Mouse (Mus musculus) c-Kit-positive CD71-positive TER-119-positive erythroid progenitor cells, embryonic 14.5 days (primary cell): ENCODE data around the gene Cd2ap.
"Not testable (repeated sequence)": the region's sequence is repeated elsewhere in the genome, so short reads cannot be mapped to it uniquely, and the experiment has no call there.

Experiments used
- DNase-seq: peaks from one replicate; pipeline ENCODE4 v3.0.0-alpha.2; 2013; ENCODE audit warnings: low spot score

Gene Cd2ap

DNA sequence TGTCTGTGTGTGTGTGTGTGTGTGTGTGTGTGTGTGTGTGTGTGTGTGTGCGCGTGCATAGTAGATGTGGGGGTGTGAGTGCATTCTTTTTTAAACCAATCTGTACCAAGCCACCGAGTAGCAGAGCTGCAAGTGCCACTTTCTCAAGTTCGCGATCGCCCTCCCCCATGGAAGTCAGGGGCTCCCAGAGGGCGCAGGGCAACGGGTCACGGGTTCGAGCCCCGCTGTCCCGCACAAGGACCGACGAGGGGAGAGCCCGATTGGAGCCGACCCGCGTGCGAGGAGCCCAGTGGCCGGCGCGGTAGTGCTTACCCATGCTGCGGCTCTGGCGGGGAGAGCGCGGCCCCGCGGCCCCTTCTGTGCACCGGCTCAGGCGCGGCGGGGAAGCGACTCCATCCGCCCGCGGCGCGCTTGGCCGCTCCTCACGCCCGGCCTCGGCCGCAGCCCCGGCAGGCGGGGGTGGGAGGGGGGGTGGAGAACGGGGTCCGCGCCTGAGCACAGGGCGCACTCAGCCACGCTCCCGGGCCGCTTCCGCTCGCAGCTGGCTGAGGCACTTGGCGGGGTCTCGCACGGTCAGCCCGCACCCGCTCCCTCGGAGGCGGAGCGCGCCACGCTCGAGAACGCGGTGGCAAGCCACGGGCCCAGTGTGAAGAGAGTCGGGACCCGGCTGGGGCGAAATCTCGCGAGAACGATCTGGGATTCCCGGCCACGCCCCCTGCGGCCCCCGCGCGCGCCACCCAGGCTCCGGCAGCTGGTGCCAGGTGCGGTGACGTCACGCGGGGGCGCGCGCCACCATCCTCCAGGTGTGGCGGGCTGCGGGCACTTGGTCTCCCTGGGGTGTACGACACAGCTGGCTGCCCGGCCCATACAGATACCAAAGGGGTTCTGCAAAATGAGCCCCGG is at the start of gene Cd2ap:
Gene Cd2ap, minus strand, starts transcription at position 665 of the 903 bp plus-strand sequence.
- DNase-seq: peak; percentile 91

- DNase-seq: no peak
These were observed 48.3 kb upstream of the Cd2ap start for GRCm38 (mm10) chr17:42924731-42925130.

DNA sequence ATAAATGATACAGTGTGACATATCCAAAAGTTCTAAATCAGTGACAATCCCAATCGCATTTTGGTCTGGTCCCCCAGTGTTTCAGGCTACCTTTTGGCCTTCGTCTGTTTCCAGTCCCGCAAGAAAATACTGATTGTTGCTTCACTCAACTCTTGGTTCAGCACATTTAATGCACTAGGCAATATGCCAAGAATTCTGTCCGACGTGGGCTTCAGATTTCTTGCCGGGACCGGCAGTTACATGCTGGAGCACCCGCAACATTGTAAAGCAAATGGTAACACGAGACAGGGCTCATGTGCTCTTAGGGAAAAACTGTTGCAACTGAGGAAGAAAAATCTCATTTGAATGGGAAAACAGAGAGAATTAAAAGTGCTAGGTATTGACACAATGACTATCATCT is 42.3 kb upstream of the Cd2ap start:
- DNase-seq: no peak

DNA sequence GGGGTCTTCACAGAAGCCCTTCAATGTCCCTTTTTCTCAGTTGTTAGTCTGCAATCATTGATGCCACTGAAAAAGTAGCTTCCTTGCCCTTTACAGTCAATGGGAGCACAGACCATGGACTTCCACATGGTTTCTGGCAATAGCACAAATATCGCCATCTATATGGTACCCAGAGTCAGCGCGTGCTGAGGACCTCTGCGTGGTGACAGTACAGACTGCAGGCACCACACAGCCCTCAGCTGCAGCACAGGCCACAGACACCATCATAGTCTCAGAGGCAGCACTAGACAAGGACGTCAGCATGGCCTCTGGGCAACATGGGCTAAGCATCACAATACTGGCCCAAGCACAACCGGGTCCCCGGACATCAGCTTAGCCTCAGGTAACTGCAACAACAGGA is 38.3 kb upstream of the Cd2ap start:
- no peak for DNase-seq

- DNase-seq: no peak
These were observed 35.7 kb upstream of the Cd2ap start for GRCm38 (mm10) chr17:42912193-42912592.

- no peak for DNase-seq
These were observed 34.0 kb upstream of the Cd2ap start for GRCm38 (mm10) chr17:42910476-42910875.

GRCm38 (mm10) chr17:42909376-42909775 is 32.9 kb upstream of the Cd2ap start:
- DNase-seq: no peak

DNA sequence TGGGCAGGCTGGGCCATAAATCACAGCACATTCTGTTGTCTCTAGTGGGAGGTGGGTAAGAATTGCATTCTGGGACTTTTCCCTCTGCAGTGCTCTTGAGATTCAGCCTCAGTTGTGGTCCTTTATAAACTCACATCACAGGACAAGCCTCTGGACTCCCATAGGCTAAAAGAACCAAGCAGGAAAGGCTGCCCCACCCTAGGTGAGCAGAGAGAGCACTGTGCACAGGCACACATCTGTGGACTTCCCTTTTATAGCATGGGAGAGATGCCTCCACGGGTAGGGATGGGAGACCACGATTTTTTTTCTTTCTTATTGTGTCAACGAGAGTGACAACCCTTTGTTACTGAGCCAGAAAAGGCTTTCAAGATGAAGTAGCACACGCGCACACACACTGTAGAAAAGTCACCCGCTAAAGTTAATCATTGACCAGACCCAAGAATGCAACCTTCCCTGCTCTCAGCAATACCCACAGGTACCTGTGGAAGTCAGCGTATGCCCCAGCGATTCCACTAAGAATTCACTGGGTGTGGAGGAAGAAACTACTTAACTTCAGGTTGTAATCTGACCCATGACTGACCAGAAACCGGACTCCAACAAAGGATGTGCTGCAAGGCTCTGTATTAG is 32.4 kb upstream of the Cd2ap start:
- no peak for DNase-seq

GRCm38 (mm10) chr17:42908136-42908535 is 31.7 kb upstream of the Cd2ap start:
- DNase-seq: no peak

DNA sequence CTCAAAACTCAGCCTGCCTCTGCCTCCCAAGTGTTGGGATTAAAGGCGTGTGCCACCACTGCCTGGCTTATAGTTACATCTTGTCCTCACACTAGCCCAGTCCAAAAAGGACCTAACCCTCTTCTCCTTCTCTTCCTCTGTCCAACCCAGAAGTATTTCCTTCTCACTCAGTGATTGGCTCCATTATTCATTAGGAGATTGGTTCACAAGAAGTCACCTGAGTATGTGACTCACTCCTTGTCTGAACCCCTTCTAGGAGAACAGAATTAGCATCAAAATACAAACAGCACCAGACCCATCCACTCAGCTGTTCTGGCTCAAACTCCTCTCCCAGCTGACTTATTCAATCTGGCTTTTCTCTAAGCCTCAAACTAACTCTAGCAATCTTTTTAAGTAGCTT is 30.0 kb upstream of the Cd2ap start:
- not testable (repeated sequence) for DNase-seq

DNA sequence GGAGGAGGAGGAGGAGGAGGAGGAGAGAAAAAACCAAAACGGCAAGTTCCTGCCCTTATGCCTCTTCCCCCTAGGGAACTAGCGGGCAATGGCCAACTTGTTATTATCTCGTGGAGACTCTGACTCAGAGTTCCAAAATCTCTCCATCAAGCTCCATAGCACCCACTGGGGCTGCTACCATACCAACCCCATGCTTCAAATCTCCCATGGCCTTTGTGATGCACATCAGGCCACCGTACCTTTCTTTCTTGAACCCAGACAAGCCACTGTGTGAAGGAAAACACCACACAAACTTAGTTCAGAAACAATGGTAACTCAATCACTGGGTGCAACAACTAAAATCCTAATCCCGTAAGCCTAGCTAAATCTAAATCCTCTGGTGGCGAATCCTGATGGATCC is 29.5 kb upstream of the Cd2ap start:
- DNase-seq: no peak

GRCm38 (mm10) chr17:42900795-42901194 is 24.3 kb upstream of the Cd2ap start:
- no peak for DNase-seq

DNA sequence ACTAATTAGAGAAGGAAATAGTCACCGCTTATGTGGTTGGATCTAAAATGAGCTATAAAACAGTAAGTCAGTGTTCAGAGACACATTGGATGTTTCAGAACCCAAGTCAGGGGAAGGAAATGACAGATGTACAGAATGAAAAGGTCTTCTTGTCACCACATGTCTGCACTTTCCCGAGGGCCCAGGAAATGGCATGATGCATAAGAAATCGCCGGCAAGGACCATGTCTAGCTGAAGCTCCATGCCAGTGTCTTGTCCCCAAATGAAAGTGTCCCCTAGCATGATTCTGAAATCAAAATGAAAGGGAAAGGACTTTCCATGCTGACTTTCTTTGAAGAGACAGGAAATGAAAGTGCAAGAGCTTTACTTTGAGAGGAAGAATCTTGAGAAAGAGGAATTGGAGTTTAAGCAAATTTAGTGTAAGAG is 10.8 kb upstream of the Cd2ap start:
- no peak for DNase-seq

DNA sequence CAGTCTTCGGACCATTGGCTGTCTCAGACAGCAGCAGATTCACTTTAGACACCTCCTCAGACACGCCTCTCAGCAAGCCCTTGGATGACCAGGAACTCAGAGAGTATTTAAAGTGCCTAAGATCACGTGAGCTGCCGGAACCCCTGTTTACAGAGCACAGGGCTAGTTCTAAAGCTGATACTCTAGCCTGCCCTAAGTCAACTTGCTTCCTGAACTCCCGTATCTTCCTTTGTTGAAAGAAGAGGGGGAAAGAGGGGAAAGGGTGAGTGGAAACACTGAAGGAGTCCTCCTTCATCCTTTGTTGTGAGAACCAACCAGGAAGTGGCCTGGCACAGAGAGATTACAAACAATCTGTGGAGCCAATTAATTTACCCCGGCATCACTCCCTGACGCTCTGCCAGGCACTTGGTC is 8.6 kb upstream of the Cd2ap start:
- no peak for DNase-seq

DNA sequence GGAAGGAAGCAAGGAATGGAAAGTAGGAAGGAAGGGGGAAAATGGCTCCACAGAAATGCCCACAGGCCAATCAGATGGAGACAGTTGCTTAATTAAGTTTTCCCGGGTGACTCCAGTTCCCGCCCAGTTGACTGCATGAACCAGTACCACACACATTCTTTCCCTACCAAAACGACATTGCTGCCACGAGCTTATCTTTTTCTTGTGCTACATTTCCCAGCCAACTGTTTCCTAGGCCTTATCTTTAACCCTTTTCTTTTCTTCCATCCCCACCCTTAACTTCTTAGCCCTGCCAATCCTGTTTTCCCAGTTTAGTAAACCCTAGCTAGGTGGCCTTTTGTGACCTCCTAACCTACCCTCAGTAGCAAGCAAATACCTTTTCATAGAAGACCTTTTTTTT is 7.9 kb upstream of the Cd2ap start:
- peak; percentile 44 for DNase-seq

DNA sequence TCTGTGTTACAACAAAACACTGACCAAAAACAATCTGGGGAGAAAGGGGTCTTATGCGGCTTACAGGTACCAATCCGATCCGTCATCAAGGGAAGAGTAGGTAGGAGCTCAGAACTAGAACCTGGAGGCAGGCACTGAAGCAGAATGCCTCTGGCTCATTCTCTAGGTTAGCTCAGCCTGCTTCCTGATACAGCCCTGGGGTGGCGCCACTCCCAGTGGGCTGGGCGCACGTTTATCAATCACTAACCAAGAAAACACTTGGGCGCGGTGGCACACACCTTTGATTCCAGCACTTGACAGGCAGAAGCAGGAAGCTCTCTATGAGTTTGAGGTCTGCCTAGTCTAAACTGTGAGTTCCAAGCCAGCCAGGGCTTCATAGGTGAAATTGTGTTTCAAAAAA is 7.3 kb upstream of the Cd2ap start:
- peak; percentile 77 for DNase-seq

DNA sequence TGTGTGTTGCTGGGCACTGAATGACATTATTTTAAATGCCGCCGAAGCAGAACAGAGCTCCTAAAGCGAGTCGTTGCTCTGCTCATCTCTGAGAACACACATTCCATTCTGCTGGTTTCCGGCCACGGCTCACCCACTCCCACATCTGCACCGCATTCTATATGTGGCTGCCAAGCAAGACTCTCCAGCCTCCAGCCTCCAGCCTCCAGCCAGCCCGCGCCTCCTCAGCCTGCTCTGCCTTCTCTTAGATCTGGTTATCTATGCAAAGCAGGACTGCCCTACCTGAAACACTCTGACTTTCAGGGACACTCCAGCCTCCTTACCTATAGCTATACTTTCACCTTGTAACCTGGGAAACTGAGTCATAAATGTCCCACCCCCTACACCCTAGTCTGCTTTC is 6.8 kb upstream of the Cd2ap start:
- peak; percentile 57 for DNase-seq

DNA sequence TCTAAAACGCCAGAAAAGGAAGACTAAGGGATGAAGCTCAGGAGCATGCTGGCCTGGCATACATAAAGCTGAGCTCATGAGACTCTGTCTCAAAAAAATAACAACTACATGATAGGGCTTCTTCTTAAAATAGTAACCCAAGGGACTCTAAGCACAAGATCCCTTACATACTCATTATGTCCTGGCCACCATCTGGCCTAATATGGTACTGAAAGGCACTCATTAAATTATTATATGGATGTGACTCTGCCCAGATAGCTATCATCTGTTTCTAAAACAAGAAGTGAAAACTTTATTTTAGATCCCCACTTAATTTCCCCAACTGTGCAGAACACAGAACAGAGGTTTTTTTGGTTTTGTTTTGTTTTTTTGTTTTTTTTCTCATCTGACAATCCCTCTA is 6.4 kb upstream of the Cd2ap start:
- no peak for DNase-seq

DNA sequence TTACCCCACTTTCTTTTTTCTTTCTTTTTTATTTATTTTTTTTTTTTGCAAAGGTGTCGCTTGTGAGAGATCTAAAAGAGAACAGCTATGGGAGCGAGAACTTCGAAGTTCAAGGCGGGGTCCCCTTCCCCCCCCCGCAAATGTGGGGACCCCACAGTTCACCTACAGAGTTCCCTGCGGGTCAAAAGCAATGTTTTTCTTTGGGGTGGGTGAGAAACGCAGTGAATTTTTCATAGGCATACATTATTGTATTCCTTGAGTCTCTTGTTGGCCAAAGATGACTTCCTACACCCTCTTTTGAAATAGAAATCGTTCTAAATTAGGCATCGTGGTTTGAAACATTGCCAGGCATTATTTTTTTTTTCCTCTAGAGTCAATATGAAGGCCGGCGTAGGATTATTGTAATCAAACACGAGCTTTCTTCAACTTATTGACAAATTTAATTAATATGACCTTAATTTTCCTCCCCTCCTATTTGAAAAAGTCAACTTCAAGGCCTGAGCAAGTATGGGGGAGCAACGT is 500 bp upstream of the Cd2ap start:
- DNase-seq: no peak

DNA sequence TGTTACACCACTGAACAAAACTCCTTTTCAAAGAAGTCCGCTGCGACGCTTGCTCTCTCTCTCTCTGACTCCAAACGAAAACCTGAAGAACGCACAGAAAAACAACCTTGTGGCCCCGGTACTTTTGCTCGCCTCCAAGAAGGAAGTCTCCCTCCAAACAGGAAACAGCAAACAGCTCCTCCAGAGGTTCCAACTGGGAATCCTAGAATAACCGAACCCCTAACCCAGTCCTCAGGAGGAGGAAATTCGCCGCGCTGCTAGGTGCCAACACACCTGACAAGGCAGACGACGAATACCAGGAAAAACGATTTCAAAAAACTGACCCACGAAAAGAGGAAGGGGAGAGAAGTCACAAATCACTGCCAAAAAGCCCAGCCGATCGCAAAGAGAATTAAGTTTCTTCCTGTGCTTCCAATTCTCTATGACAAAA is 879 bp downstream of the Cd2ap start:
- no peak for DNase-seq

- DNase-seq: no peak
These were observed 1.4 kb downstream of the Cd2ap start for GRCm38 (mm10) chr17:42875015-42875414.

DNA sequence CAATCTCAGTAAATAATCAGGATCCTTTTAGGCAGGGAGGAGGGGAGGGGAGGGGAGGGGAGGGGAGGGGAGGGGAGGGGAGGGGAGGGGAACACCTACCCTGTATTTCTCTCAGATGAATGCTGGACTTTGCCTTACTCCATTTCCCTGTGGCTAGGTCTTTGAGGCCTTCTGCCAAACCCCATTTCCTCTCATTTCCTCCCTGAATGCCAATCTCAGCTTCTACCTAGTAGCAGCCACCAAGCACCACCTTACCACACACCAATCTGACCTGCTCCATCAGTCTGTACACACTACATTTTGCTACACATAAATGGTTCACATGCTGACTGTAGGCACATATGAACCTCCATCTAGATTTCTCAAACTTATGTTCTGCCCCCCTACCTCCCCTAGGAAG is 6.0 kb downstream of the Cd2ap start:
- no peak for DNase-seq

DNA sequence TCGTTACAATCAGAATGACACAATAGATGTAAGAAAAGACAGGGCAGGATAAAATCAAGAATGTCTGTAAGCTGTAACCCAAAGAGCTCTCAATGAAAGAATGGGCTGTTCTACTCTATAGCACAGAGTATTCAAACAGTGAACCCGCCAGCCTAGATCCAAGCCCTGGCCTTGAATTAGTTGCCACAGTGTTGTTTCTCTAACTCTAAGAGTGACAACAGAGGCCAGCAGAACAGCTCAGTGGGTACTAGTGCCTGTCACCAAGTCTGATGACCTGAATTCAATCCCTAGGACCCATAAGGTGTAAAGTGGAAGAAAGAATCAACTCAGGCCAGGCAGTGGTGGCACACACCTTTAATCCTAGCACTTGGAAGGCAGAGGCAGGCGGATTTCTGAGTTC is 13.3 kb downstream of the Cd2ap start:
- DNase-seq: no peak
